Mouse (Mus musculus) brown adipose tissue, adult 24 weeks (tissue): Measurements from ENCODE around the gene Nfat5. TPM values are rescaled to one million over a fixed set of nuclear protein-coding genes. Genes with fewer than 3 reads are reported as not detected.

Source experiments
- H3K27ac ChIP-seq: fragments of 200-500 bp; replicated peaks from 2 replicates; pipeline ENCODE4 v1.5.1; 2012; ENCODE audit warnings: low read depth, mild to moderate bottlenecking, low read length
- H3K4me1 ChIP-seq: fragments of 200-500 bp; 2 replicates; pipeline ENCODE4 v1.6.1; 2012; ENCODE audit warnings: low read length, mixed read lengths; ENCODE audit not compliant: control insufficient read depth, insufficient read depth, insufficient read length
- H3K4me3 ChIP-seq: fragments of 200-500 bp; 2 replicates; pipeline ENCODE4 v1.5.1; 2012; ENCODE audit warnings: low read depth, mild to moderate bottlenecking, low read length, moderate library complexity; ENCODE audit not compliant: insufficient read depth
- polyA plus RNA-seq: library from polyadenylated mRNA; stranded (reverse); fragments of >200 nt; gene quantifications from 2 replicates; pipeline ENCODE4 v1.2.4, GENCODE M21; 2012; ENCODE audit not compliant: missing spikeins, insufficient read depth, insufficient read length

The Nfat5 gene
- polyA plus RNA-seq, 1 experiment: 13.8 TPM

- Histone ChIP-seq H3K27ac (no peak overlapping the region), H3K4me3 (no peak overlapping the region), H3K4me1 (no peaks in the 10 kb centered on the region)
Measured at GRCm38 (mm10) chr8:107401866-107402265, 108.6 kb downstream of the Nfat5 start.

GRCm38 (mm10) chr8:107403038-107403781, 109.9 kb downstream of the Nfat5 start, which contains the start of gene Nqo1:
Gene Nqo1 (minus strand): TSS chr8:107403206.
- peak within 1 kb of the TSS; percentile 46 for H3K4me3 ChIP-seq
- H3K27ac ChIP-seq: peak within 1 kb of the TSS; percentile 24; the same call in 1 of the 2 replicates
- H3K4me1 ChIP-seq: no peaks in the 10 kb centered on the region

- Histone ChIP-seq H3K4me1 (no peaks in the 10 kb centered on the region), H3K27ac (no peak overlapping the region)
Measured at GRCm38 (mm10) chr8:107404057-107404456, 110.8 kb downstream of the Nfat5 start.

GRCm38 (mm10) chr8:107405935-107406334, 112.7 kb downstream of the Nfat5 start:
- no peak overlapping the region for H3K4me3 ChIP-seq
- H3K4me1 ChIP-seq: no peaks in the 10 kb centered on the region
- H3K27ac ChIP-seq: no peak overlapping the region

More at GRCm38 (mm10) chr8:107404057-107404456, 110.8 kb downstream of the Nfat5 start:
- H3K4me3 ChIP-seq: no peak overlapping the region

DNA sequence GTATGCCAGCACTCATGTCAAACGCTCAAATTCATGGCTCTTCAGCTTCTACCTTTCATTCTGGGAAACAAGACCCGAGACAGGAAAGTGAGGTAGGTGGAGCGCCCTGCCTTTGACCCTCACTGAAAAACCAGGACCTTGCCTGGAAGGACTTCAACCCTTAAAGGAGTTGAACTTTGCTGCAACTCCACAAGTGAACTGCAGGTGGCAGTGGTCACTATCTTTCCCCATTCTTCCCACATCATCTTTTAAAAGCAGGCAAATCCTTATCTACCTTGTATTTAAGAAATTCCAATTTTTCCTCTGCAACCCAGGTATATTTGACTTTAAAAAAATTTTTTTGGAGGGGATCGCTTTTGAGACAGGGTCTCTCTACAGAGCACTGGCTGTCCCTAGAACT, 118.1 kb downstream of the Nfat5 start:
- H3K4me3 ChIP-seq: no peak overlapping the region
- H3K27ac ChIP-seq: no peak overlapping the region
- H3K4me1 ChIP-seq: no peaks in the 10 kb centered on the region

GRCm38 (mm10) chr8:107412552-107412951, 119.3 kb downstream of the Nfat5 start:
- Histone ChIP-seq H3K27ac (no peak overlapping the region), H3K4me1 (no peaks in the 10 kb centered on the region), H3K4me3 (no peak overlapping the region)

DNA sequence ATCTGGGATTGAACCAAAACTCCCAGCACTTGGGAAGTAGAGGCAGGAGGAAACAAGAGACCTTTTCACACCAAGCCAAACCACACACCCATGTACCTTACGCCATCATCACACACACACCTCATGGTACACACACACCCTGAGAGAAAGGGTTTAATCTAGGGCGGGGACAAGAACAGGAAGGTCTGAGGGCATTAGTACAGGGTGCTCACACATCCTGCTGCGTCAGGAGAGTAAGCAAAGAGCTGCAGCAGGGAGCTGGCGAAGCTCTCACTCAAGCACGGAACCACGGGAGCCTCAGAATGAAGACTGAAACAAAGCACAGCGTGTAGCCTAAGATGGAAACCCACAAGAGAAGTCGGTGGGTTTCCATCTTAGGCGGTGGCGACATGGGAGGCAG, 120.6 kb downstream of the Nfat5 start:
- H3K4me3 ChIP-seq: no peak overlapping the region
- no peak overlapping the region for H3K27ac ChIP-seq
- H3K4me1 ChIP-seq: no peaks in the 10 kb centered on the region

- H3K4me1 ChIP-seq: no peaks in the 10 kb centered on the region
- no peak overlapping the region for H3K27ac ChIP-seq
- H3K4me3 ChIP-seq: no peak overlapping the region
Measured at GRCm38 (mm10) chr8:107417001-107417400, 123.7 kb downstream of the Nfat5 start.

DNA sequence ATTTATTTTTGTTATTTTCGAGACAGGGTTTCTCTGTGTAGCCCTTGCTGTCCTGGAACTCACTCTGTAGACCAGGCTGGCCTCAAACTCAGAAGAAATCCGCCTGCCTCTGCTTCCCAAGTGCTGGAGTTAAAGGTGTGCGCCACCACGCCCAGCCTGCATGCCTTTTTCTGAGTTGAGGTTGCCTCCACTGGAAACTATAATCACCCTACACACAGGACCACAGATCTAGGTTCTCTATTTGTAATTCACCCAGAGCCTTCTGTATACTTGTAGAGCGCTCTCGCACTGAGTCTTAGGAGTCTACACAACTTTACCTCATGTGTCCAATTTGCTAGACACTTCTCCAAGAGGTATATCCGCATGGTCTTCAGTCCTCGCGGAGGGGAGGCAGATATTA, 130.9 kb downstream of the Nfat5 start:
- Histone ChIP-seq H3K27ac (no peak overlapping the region), H3K4me1 (no peaks in the 10 kb centered on the region), H3K4me3 (peak overlapping the region; percentile 90)

GRCm38 (mm10) chr8:107424597-107425229, 131.4 kb downstream of the Nfat5 start, which contains the start of gene Nob1:
Gene Nob1 (minus strand): TSS chr8:107425051.
- Histone ChIP-seq H3K4me3 (peak within 1 kb of the TSS; percentile 90), H3K4me1 (no peaks in the 10 kb centered on the region), H3K27ac (no peak within 1 kb of the TSS)

DNA sequence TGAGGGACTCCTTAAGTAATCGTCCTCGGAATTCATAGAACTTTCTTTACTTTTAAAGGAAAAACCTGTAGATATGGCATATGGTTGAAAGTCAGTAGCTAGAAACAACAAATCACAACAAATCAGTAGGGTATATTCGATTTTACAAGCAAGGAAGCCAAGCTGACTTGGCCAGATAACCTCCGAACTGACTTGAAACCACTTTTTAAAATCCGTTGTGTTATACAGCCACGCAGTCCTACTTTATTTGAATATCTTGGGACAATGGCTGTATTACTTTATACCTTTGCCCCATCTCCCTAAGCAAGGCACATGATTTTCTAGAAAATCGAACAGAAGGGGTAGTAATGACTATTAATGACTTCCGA, 131.9 kb downstream of the Nfat5 start:
- no peaks in the 10 kb centered on the region for H3K4me1 ChIP-seq
- H3K4me3 ChIP-seq: no peak overlapping the region

More for the DNA sequence above, 131.9 kb downstream of the Nfat5 start:
- no peak overlapping the region for H3K27ac ChIP-seq

Other genes with a start within 250 kb of the Nfat5 start
- gene Pdf, start 244.9 kb upstream of the Nfat5 start, polyA plus RNA-seq: 15.0 and 24.3 TPM in 2 replicates
- 12.9 and 22.0 TPM in 2 replicates for gene Cog8, start 236.8 kb upstream of the Nfat5 start, polyA plus RNA-seq
- 21.5 and 22.2 TPM in 2 replicates for gene Nip7, start 236.6 kb upstream of the Nfat5 start, polyA plus RNA-seq
- gene Tmed6, start 227.8 kb upstream of the Nfat5 start, polyA plus RNA-seq: not detected in 2 replicates
- 6.7 and 9.0 TPM in 2 replicates for gene Terf2, start 196.9 kb upstream of the Nfat5 start, polyA plus RNA-seq
- gene Cyb5b, start 142.8 kb upstream of the Nfat5 start, polyA plus RNA-seq: 177 and 294 TPM in 2 replicates
- 2.7 and 2.9 TPM in 2 replicates for gene Nqo1, start 109.7 kb downstream of the Nfat5 start, polyA plus RNA-seq
- gene Nob1, start 131.6 kb downstream of the Nfat5 start, polyA plus RNA-seq: 11.1 and 13.4 TPM in 2 replicates
- 6.1 and 7.9 TPM in 2 replicates for gene Wwp2, start 142.9 kb downstream of the Nfat5 start, polyA plus RNA-seq